Comparison of ENCODE assay signal across 16 mouse cellular contexts in genomic region chr12:83544791-83545190, GRCm38 (mm10). TPM values are rescaled to one million over a fixed set of nuclear protein-coding genes. Genes with fewer than 3 reads are reported as not detected.
"Had no signal": no experiment of that assay in that cellular context is flagged by ENCODE, and none has a peak within 500 bp of the region (broad histone marks: within the 10 kb centered on the region; RNA-seq: fewer than 3 reads in every experiment).

No protein-coding gene starts in this region.

- H3K4me1 ChIP-seq: lung, embryonic 15.5 days; midbrain, embryonic 13.5 days; midbrain, embryonic 15.5 days; neural tube, embryonic 12.5 days had no signal

- H3K9ac ChIP-seq: lung, embryonic 15.5 days; midbrain, embryonic 13.5 days; midbrain, embryonic 15.5 days; neural tube, embryonic 12.5 days had no signal

- H3K27ac ChIP-seq: lung, embryonic 15.5 days; macrophage; midbrain, embryonic 13.5 days; midbrain, embryonic 15.5 days; neural tube, embryonic 12.5 days had no signal

- H3K9me3 ChIP-seq: lung, embryonic 15.5 days; megakaryocyte, embryonic 14.5 days; midbrain, embryonic 13.5 days; midbrain, embryonic 15.5 days; neural tube, embryonic 12.5 days had no signal

- ATAC-seq: lung, postnatal 0 days; midbrain, embryonic 13.5 days; midbrain, embryonic 15.5 days had no signal

- H3K4me3 ChIP-seq: lung, embryonic 15.5 days; megakaryocyte, embryonic 14.5 days; midbrain, embryonic 13.5 days; midbrain, embryonic 15.5 days; neural tube, embryonic 12.5 days had no signal

- H3K27me3 ChIP-seq: lung, embryonic 15.5 days; megakaryocyte, embryonic 14.5 days; midbrain, embryonic 13.5 days; midbrain, embryonic 15.5 days; neural tube, embryonic 12.5 days had no signal

- DNase-seq: lung, adult 2 months; lung, postnatal 14 days; lung, postnatal 36 days; right cerebral cortex, postnatal 14 days; spleen, adult 18-20 months; thymus, adult 18-20 months; thymus, postnatal 14 days; thymus, postnatal 36 days had no signal

- H3K4me2 ChIP-seq: lung, embryonic 15.5 days; midbrain, embryonic 11.5 days; midbrain, embryonic 13.5 days; midbrain, embryonic 15.5 days; neural tube, embryonic 12.5 days had no signal

RNA-seq across cellular contexts. Expression of gene Dpf3, which starts 57.3 kb away (rescaled TPM):
- polyA plus RNA-seq: macrophage had no signal
